Mouse (Mus musculus) midbrain, embryonic 14.5 days (tissue): Measurements from ENCODE around the gene Lamb1. TPM values are rescaled to one million over a fixed set of nuclear protein-coding genes. Genes with fewer than 3 reads are reported as not detected.

Source experiments
- ATAC-seq: fragments of 200-750 bp; cut with Nextera tagmentation; 2 replicates; pipeline ENCODE4 v1.8.0; 2017; ENCODE audit warnings: moderate number of reproducible peaks, moderate library complexity; ENCODE audit not compliant: low FRiP score, low TSS enrichment
- DNase-seq: peaks from one replicate; pipeline ENCODE4 v3.0.0-alpha.2; 2015
- H3K27ac ChIP-seq: fragments of 300-500 bp; sonication (generic); replicated peaks from 2 replicates; pipeline ENCODE4 v1.5.1; 2014; ENCODE audit warnings: mild to moderate bottlenecking, low read depth, low read length, moderate library complexity
- H3K27me3 ChIP-seq: fragments of 300-500 bp; sonication (generic); 2 replicates; pipeline ENCODE4 v1.6.1; 2014; ENCODE audit warnings: low read length, control low read depth, mixed read lengths; ENCODE audit not compliant: control insufficient read depth, insufficient read depth
- H3K36me3 ChIP-seq: fragments of 300-500 bp; sonication (generic); 2 replicates; pipeline ENCODE4 v1.6.1; 2014; ENCODE audit warnings: low read length, control low read depth; ENCODE audit not compliant: control insufficient read depth, insufficient read depth
- H3K4me1 ChIP-seq: fragments of 300-500 bp; sonication (generic); 2 replicates; pipeline ENCODE4 v1.6.1; 2014; ENCODE audit warnings: mild to moderate bottlenecking, antibody characterized with exemption, low read length, control low read depth; ENCODE audit not compliant: control insufficient read depth, insufficient read depth
- H3K4me2 ChIP-seq: fragments of 300-500 bp; sonication (generic); 2 replicates; pipeline ENCODE4 v1.6.1; 2014; ENCODE audit warnings: mild to moderate bottlenecking, low read length, moderate library complexity
- H3K4me3 ChIP-seq: fragments of 300-500 bp; sonication (generic); replicated peaks from 2 replicates; pipeline ENCODE4 v1.5.1; 2014; ENCODE audit warnings: low read depth, low read length
- H3K9ac ChIP-seq: fragments of 300-500 bp; sonication (generic); replicated peaks from 2 replicates; pipeline ENCODE4 v1.6.1; 2014; ENCODE audit warnings: mild to moderate bottlenecking, low read length, moderate library complexity
- H3K9me3 ChIP-seq: fragments of 300-500 bp; sonication (generic); 2 replicates; pipeline ENCODE4 v1.6.1; 2016; ENCODE audit warnings: low read length, control low read depth, mixed read lengths; ENCODE audit not compliant: control insufficient read depth
- WGBS: fragments of 180-500 bp; shearing (Covaris S2); extraction: QIAGEN DNeasy Blood & Tissue Kit; methylation state at CpG from one replicate; pipeline ENCODE4 v1.1.7; 2014; 5-methylcytosine and 5-hydroxymethylcytosine counted together
- polyA plus RNA-seq: library from polyadenylated mRNA; unstranded; fragments of >200 nt; fragmentation: Nextera tagmentation; extraction: Ambion mirVana; gene quantifications from 2 replicates; pipeline ENCODE4 v1.2.1, GENCODE M21; 2014

Gene Lamb1
- polyA plus RNA-seq, 1 experiment from 2014 or later: 16.7 TPM

DNA sequence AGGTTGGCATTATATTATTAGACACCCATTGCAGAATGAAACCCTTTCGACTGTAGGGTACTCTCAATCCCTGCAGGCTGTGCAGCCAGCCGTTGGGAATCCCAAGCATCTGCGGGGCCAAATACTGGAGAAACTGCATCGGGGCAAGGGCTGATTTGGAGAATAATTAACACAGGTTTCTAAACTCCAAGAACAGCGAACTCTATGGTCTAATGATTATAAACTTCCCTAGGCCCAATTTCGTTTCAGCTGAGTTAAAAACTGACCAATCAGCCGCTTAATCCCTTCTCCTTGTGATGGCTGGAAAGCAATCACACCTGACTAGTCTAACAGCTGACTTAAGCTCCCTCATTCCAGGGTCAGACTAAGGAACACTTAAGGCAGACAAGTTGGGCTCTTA is 1.1 kb upstream of the Lamb1 start:
- H3K9ac ChIP-seq: no peak overlapping the region
- H3K27ac ChIP-seq: no peak overlapping the region
- H3K27me3 ChIP-seq: peaks cover 40% of the 10 kb centered on the region
- H3K36me3 ChIP-seq: no peaks in the 10 kb centered on the region
- no peak overlapping the region for H3K4me3 ChIP-seq
- no peak overlapping the region for H3K4me2 ChIP-seq
- H3K4me1 ChIP-seq: peaks cover 6% of the 10 kb centered on the region; the same call in 1 of the 2 replicates
- DNase-seq: no peak
- H3K9me3 ChIP-seq: no peaks in the 10 kb centered on the region
- WGBS: 37% methylated on average over 7 of the region's 7 CpGs
- ATAC-seq: no peak

DNA sequence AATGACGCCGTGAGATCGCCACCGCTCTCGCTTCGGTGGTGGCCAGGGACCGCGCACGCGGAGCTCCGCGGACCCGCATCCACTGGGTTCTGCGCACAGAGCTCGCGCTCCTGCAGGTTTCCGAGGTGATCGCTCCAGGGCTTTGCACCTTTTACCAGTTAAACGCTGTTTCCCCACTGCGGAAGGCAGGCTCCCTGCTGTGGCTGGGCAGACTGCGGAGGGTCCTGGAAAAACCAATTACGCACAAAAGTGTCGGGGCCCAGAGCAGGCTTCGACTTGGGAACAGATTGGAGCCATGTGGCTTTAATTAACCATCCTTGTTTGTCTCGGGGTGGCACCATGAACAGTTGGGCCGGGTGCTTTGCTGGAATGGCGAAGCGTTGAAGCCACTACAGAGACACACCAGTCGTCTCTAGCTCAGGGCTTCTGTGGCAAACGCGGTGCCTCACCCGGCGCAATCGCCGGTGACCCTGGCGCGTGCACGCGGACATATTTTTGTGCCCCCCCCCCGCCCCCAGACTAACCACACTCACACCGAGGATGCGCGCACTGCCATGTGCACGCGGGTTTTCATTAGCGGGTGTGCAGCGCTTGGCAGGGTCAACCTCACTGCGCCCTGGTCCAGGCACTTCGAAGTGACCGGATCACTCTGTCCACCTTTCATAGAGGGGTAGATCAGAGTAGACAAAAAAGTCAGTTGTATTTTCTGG is 843 bp downstream of the Lamb1 start:
- WGBS: under 1% methylated on average over 50 of the region's 50 CpGs
- H3K27ac ChIP-seq: no peak overlapping the region
- ATAC-seq: peak; percentile 44; the same call in 1 of the 2 replicates
- no peaks in the 10 kb centered on the region for H3K9me3 ChIP-seq
- H3K4me3 ChIP-seq: peak overlapping the region; percentile 39
- peak overlapping the region; percentile 42; the same call in 1 of the 2 replicates for H3K9ac ChIP-seq
- H3K4me1 ChIP-seq: peaks cover 6% of the 10 kb centered on the region; the same call in 1 of the 2 replicates
- peaks cover 40% of the 10 kb centered on the region for H3K27me3 ChIP-seq
- DNase-seq: peak; percentile 51
- peak overlapping the region; percentile 54 for H3K4me2 ChIP-seq
- H3K36me3 ChIP-seq: no peaks in the 10 kb centered on the region

DNA sequence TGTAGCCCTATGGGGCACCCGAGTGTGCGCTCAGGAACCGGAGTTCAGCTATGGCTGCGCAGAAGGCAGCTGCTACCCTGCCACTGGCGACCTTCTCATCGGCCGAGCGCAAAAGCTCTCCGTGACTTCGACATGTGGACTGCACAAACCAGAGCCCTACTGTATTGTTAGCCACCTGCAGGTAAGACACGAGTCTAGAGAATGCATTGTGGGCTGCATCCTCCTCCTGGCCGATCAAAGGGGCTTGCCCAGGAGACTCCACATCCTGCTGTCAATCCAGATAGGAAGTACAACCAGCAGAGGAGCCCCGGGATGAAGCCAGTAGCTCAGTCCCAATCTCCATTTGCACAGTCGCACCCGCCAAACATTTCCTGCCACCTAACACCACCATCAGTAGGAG is 1.7 kb downstream of the Lamb1 start:
- Histone ChIP-seq H3K4me2 (peak overlapping the region; percentile 54), H3K27ac (no peak overlapping the region), H3K27me3 (peaks cover 40% of the 10 kb centered on the region), H3K4me1 (peaks cover 6% of the 10 kb centered on the region; the same call in 1 of the 2 replicates), H3K4me3 (peak overlapping the region; percentile 39), H3K9me3 (no peaks in the 10 kb centered on the region), H3K36me3 (no peaks in the 10 kb centered on the region), H3K9ac (no peak overlapping the region)
- DNase-seq (peak; percentile 19), ATAC-seq (no peak)
- 2% methylated on average over 15 of the region's 15 CpGs for WGBS

DNA sequence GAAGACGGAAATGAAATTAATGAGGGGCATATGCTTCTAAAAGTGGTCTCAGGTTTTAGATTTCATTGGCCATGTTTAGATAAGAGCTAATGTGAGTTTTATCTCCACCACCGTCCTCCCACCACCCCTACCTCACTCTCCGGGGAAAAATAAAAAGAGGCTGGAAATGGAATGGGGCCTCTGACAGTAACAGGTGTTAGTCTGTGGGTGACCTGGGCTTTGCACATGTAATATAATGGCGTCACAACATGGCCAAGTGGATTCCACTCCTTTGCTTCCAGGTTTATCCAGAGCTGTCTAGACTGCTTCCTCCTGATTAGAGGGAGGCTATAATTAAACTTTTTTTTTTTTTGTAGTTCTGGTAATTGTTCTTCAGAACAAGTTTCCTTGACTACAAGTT is 2.3 kb downstream of the Lamb1 start:
- Histone ChIP-seq H3K4me1 (peaks cover 6% of the 10 kb centered on the region; the same call in 1 of the 2 replicates), H3K27me3 (peaks cover 40% of the 10 kb centered on the region), H3K36me3 (no peaks in the 10 kb centered on the region), H3K27ac (no peak overlapping the region), H3K9me3 (no peaks in the 10 kb centered on the region), H3K4me3 (no peak overlapping the region), H3K9ac (no peak overlapping the region), H3K4me2 (no peak overlapping the region)
- 72% methylated on average over 4 of the region's 4 CpGs for WGBS
- ATAC-seq (no peak), DNase-seq (no peak)

DNA sequence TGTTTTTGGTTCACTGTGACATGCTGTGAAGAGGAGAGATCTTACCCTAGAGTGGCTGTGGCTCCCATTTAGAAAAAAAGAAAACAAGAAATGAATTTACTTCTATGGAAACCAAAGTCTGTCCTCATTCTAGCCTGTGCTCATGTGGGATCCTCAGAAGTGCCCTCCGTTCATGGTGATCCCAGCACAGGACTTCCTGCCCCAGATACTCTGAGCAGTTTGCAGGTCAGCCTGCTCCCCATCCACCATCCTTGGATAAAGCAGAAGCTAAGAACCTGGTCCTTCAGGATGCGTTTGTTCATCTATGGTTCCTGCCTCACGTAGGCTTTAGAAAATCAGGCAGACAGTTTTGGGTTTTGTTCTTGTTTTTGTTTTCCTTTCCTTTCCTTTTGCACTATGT is 3.3 kb downstream of the Lamb1 start:
- 81% methylated on average over 3 of the region's 3 CpGs for WGBS
- Histone ChIP-seq H3K27ac (no peak overlapping the region), H3K36me3 (no peaks in the 10 kb centered on the region), H3K4me2 (no peak overlapping the region), H3K9ac (no peak overlapping the region), H3K4me1 (peaks cover 6% of the 10 kb centered on the region; the same call in 1 of the 2 replicates), H3K9me3 (no peaks in the 10 kb centered on the region), H3K27me3 (peaks cover 40% of the 10 kb centered on the region), H3K4me3 (no peak overlapping the region)
- ATAC-seq: no peak
- DNase-seq: no peak

DNA sequence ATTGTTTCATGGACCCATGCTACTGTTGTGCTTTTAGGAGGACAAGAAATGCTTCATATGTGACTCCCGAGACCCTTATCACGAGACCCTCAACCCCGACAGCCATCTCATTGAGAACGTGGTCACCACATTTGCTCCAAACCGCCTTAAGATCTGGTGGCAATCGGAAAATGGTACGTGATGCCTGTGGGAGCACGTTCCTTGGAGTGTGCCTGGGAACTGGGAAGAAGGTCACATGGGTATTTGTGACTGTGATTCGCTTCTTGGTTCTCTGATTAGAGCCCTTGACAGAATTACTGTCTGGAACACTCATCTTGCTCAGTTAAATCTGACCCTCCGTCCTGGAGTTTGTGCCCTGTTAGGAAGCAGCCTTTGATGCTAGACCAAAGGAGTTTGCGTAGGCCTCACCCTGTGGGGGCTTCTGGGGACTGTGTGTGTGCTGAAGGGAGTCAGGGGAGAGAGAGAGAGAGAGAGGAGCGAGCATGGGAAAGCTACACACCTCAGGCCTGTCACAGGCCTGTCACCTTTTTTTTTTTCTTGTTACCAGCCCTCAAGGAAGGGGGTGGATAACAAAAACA is 4.1 kb downstream of the Lamb1 start:
- H3K36me3 ChIP-seq: no peaks in the 10 kb centered on the region
- H3K27ac ChIP-seq: no peak overlapping the region
- H3K9me3 ChIP-seq: no peaks in the 10 kb centered on the region
- H3K4me2 ChIP-seq: no peak overlapping the region
- H3K4me3 ChIP-seq: no peak overlapping the region
- ATAC-seq: no peak
- H3K9ac ChIP-seq: no peak overlapping the region
- H3K27me3 ChIP-seq: peaks cover 36% of the 10 kb centered on the region
- peaks cover 6% of the 10 kb centered on the region; the same call in 1 of the 2 replicates for H3K4me1 ChIP-seq
- 67% methylated on average over 12 of the region's 12 CpGs for WGBS
- DNase-seq: no peak

DNA sequence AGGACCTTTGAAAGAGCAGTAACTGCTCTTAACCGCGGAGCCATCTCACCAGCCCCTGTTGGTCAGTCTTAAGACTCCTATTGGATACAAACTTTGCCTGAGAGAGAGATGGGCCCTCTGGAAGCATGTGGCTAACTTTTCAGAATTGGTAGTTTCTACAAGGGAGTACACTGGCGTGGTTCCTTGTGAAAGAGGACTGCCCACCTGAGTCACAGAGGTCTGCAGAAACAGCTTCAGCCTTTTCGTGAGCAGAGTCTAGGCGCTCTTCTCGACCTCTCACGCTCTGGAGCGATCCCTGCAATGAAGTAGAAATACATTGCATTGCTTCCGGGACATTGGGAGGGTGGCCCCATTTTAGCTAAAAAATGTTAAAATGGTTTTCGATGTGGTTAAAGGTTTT is 5.3 kb downstream of the Lamb1 start:
- Histone ChIP-seq H3K27ac (no peak overlapping the region), H3K4me3 (no peak overlapping the region), H3K36me3 (no peaks in the 10 kb centered on the region), H3K9me3 (no peaks in the 10 kb centered on the region), H3K27me3 (peaks cover 24% of the 10 kb centered on the region), H3K9ac (no peak overlapping the region), H3K4me1 (no peaks in the 10 kb centered on the region; the same call in 1 of the 2 replicates), H3K4me2 (no peak overlapping the region)
- WGBS: 91% methylated on average over 10 of the region's 10 CpGs
- no peak for DNase-seq
- no peak for ATAC-seq

DNA sequence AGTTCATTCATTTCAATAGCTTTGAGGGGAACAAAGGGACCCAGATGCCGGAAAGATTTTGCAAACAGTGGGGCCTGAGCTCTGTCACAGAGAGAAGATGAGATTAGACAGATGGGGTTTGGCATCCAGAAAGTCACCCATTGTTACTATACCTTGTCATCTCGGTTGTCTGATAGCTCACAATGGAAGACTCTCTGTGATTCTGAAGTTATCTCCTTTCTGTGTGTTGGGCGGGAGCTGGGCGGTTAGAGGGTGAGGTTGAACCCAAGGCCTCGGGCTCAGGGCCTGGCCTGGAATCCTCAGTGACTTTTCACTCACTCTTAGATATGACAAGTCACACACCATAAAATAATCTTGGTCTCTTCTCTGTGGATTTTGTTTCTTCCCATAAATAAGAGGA is 5.7 kb downstream of the Lamb1 start:
- Histone ChIP-seq H3K9me3 (no peaks in the 10 kb centered on the region), H3K4me1 (no peaks in the 10 kb centered on the region; the same call in 1 of the 2 replicates), H3K9ac (no peak overlapping the region), H3K4me3 (no peak overlapping the region), H3K27me3 (peaks cover 19% of the 10 kb centered on the region; the same call in 1 of the 2 replicates), H3K4me2 (no peak overlapping the region), H3K27ac (no peak overlapping the region), H3K36me3 (no peaks in the 10 kb centered on the region)
- DNase-seq (no peak), ATAC-seq (no peak)
- 61% methylated on average over 5 of the region's 5 CpGs for WGBS
